Mouse (Mus musculus) retina, postnatal 1 day (tissue): ENCODE data around the gene Hnrnpr.
A peak's percentile ranks its signal among the peaks of the same experiment; 100 is the strongest.

Experiments used
- DNase-seq: peaks from one replicate; pipeline ENCODE4 v3.0.0-alpha.2; 2012

Gene Hnrnpr

DNA sequence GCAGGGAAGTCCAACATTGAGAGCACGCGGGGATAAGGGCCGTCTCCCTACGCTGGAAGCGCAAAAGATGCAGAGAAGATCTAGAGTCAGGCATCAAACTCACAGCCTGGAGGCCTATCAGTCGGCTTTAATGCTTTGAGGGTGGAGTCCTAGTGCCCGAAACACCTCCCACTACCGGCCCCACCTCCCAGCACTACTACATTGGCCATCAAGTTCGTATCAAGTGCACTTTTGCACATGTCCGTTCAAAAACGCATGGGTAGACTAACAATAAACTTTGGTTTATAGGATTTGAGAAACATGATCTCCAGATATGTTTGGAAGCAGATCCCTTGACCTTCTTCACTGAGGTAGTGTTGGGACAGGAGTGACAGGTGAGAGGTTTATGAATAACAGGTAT, 962 bp upstream of the Hnrnpr start:
- peak; percentile 62 for DNase-seq

DNA sequence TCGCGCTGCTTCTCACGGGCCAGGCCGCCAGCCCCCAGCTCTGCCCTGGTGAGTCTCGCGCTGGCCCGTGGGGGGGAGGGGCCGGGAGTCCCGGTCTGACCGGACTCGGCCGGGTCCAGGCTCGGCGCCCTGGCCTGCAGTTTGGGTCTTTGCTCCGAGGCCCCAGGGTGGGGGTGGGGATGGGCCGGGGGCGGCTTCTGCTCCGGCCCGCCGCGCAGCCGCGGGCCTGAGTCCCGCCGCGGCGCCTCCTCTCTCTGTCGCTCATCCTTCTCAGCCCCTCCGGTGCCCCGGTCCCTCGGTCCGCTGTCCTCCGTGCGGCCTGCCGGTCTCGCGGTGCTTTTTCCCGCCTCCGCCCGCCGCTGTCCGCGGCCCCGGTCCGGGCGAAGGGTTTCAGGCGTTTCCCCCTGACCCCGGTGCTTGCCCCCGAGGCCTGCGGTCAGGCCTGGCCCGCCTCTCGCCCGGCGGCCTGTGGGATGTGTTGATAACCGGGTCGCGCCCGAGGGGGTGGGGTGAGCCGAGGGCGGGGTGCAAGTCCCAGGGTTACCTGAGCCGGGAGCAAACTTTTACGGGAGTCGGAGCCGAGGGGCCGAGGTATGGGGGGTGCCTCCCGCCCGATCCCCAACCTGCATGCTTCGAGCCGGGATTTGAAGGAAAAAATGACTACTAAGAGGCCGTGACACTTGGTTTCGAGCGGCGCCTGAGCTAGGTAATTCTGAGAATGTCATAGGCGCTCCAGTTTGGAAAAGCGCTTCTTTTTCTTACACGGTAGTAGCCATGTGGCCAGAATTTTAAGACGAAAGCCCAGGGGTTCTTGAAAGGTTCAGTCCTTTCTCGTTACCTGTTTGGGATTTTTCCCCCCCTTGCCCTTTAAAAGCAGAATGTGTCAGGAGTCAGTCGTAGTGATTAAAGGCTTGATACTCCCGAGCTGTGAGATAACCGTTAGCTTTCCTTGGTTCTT, 579 bp downstream of the Hnrnpr start:
- peak; percentile 64 for DNase-seq

DNA sequence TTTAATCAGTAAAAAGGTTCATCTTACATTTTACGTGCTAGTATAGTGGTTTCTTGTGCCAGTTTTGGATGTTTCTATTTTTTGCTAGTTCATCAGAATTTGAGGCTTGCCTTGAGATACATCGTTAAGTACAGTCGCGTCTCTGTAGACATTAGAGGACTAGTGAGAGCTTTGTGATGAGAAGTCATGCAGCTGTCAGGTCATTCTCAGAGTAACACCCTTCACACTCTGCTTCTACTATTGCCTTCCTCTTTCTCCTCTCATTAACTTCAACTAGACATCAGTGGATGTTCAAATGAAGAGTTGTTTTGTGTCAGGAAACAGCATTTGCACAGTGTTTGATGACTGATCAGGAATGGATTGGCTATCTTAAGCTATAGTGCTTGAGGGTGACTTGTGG, 1.9 kb downstream of the Hnrnpr start:
- no peak for DNase-seq

DNA sequence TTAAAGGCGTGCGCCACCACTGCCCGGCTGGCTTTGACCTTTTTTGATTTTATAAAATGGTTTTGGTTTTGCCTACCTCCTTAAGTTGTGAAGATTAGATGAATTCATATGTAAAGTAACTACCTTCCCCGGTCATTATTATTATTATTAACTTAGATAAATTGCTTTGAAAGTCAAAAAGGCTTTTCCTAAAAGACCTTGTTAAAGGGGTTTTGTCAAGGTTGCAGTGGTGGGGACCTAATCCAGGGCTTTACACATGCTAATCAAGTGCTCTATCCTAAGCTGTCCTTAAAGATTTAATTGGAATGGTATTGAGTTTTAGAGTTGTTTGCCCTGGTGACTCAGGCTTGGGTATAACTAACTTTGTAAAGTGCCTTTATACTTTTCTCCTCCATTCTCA, 6.9 kb downstream of the Hnrnpr start:
- no peak for DNase-seq

DNA sequence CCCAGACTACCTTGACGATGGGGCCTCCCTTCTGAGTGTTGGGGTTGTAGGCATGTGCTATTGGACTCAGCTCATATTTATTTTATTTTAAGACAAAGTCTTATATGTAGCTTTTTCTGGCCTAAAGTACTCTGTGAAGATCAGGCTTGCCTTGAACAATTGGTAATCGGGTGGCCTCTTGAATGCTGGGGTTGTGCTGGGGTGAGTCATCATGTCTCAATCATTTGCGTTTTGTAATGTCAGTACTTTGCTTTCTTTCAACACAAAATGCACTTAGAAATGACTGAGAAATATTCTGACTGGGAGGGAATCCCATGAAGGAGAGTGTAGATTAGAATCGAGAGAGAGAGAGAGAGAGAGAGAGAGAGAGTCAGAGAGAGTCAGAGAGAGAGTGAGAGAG, 9.3 kb downstream of the Hnrnpr start:
- no peak for DNase-seq

DNA sequence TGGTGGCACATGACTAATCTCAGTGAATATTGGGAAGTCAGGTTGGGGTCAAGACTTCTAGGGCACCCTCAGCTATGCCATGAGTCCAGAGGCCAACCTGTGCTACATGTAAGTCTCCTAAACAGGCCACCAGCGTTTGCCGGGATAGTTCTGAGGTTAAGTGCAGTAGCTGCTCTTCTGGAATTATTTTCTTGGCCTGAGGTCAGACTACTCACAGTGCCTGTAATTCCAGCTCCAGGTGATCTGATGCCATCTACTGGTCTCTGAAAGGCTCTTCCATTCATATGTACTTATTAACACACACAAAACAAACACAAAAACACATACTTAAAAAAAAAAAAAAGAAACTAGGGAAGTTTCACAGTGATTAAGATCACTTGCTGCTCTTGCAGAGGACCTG, 13.5 kb downstream of the Hnrnpr start:
- peak; percentile 32 for DNase-seq

DNA sequence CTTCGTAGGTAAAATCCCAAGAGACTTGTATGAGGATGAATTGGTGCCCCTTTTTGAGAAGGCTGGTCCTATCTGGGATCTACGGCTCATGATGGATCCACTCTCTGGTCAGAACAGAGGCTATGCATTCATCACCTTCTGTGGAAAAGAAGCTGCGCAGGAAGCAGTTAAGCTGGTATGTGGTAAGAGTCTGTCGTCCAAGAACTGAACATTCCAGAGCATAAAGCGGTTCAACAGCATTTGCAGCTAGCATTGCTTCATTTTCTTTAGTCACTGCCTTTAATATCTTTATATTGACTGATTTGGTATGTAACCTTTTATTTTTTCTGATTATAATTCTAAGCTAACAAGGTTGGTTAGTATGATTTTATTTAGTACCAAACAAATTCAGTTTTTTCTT, 16.5 kb downstream of the Hnrnpr start:
- no peak for DNase-seq

DNA sequence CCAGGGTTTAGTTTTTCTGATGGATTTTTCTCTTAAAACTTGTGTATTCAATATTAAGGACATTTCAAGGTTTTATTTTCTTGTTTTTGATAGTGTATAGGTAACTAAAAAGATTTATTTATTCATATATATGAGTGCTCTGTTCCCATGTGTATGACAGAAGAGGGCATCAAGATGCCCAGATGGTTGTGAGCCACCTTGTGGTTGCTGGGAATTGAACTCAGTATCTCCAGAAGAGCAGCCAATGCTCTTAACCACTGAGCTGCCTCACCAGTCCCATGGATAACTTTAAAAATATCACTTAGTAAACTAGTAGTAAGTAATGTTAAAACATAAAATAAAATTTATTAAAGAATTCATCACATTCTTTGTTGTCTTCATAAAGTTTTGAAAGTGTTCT, 17.4 kb downstream of the Hnrnpr start:
- DNase-seq: no peak

DNA sequence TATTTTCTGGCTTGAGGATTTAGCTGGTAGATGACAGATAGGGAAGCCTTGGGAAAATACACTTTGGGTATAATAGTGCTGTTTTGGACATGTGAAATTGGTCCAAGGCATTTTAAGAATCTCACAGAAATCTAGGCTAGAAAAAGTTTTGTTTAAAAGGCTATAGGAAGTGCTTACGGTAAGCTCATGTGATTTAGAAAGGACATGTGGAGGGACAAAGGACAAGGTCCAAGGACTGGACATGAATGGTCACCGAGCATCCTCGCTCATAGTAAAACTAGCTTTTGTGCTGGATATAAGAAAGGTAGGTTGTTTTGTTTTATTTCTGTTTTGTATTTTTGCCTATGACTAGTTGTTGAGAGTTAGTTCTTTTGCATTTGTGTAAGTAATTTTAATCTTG, 21.0 kb downstream of the Hnrnpr start:
- no peak for DNase-seq

DNA sequence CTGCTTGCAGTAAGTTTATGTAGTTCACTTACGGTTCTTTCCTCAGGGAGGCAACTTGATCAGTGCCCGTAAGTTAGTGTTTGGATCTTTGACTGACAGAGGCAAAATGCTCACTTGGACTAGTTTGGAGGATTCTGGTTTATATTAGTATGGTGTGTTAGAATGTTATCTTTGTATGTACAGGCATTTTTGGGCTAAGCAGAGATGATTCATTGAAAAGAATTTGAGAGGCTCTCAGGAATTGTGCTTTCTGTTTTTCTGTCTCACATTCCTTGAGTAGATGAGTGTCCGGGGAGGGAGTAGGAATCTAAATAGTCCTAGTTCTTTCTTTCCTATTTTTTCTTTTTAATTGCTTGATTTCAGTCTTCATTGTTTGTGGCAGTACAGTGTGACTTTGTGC, 22.4 kb downstream of the Hnrnpr start:
- no peak for DNase-seq

DNA sequence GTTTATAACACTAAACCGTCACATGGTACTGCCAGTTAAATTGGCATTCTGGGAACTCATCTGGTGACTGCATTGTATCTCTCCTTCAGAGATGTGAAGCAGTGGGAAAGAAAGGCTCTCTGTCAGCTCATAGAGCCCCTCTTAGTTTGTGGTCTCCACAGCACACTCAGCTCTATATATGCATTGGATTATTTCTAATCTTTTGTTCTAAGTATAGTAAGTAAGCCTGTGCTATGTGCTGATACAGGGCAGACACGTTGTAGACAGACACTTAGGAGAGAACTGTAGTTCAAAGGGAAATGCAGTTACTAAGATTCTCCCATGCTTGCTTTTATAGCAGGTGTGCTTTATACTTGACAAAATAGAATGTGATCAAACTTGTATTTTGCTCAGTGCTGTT, 24.3 kb downstream of the Hnrnpr start:
- no peak for DNase-seq

DNA sequence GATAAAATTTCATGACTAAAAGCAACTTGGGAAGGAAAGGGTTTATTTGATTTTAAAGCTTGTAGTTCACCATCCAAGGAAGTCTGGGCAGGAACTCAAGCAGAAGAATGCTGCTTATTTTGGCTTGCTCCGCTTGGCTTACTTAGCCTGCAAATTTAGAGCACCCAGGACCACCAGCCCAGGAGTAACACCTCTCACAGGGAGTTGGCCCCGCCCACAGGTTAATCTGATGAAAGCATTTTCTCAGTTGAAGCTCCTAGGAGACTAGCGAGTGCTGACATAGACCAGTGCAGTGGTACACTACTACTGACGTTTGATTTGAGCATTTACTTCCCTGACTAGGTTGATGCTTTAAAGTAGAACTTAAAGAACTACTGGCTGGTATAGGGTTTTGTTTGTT, 26.4 kb downstream of the Hnrnpr start:
- no peak for DNase-seq

DNA sequence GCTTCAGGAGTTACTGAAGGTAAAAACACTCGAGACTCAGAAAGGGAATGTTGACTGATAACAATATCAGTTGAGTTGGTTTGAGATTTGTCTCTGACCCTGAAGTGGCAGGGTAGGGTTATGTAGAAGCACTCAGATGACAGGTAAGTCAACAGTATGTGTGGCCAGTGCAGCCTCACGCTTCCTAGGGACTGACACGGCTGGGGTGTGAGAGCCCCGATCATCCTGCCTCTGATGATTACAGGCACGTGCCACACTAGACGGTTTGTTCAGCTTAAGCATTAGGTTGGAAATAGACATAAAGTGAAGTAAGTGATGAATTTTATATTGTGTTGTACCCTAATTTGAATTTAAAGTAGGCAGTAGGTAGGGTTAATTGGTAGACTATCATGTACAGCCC, 38.9 kb downstream of the Hnrnpr start:
- DNase-seq: no peak

DNA sequence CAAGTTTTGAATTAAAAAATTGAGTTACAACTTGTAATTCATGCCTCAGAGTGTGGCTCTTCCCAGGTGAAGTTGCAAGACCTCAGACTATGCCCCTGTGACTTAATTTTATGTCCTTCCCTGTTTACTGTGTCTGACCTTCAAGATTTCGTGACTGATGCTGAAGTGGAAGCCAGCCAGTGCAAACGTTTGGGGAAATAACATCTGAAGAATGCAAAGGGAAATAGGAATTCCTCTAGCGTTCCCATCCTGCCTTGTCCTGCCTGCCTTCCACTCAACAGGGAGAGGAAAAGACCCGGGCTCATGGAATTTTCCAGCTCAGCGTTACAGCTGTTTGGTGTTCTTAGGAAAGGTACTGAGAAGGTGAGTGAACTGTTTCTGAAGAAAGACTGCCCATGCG, 46.3 kb downstream of the Hnrnpr start:
- no peak for DNase-seq

DNA sequence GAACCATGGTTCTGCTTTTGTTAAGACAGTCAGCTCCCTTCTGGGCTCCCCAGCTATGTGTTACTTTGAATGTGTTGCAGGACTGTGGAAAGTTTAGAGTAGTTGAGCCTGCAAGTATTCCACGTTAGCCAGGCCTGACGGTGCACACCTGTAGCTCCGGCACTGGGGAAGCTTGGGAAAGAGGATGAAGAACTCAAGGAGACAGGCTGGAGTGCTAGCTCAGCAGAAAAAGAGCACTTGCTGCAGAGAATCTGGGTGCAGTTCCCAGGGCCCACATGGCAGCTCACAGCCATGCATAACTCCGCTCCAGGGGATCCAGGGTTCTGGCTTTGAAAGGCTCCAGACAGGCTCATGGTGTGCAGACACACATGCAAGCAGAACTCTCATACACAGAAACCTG, 46.7 kb downstream of the Hnrnpr start:
- no peak for DNase-seq

DNA sequence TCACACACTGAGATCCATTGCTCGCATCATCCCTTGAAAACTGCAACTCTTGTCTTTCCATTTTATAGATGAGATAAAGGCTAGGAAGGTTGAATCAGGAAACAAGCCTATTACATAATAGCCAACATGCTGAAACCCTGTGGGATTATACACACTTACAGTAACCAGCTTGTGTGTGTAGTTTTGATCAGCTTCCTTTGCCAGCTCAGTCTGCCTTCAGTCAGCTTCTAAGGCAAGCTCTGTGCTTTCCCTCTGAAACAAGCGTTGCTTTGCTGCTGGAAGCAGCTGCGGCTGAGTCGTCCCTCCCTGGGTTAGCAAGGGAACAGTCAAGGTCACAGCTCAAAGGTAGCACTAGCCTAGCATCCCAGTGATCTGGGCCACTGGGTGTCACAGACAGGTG, 57.1 kb downstream of the Hnrnpr start:
- DNase-seq: no peak

DNA sequence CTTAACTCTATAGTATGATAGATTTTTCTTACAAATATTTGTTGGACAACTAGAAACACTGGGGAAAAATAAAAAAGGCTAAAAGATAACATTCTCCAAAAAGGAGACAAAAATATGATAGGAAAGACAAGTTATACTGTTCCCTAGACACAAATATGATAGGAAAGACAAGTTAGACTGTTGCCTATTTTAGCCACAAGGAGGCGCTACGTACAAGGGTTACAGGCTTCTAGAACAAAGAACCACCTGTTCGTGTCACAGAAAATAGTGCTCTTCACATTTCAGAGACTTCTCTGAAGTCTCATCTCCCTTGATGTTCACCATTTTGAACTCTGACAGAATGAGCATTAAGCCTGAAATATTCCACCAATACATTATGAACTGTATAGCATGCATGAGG, 59.0 kb downstream of the Hnrnpr start:
- DNase-seq: peak; percentile 86

DNA sequence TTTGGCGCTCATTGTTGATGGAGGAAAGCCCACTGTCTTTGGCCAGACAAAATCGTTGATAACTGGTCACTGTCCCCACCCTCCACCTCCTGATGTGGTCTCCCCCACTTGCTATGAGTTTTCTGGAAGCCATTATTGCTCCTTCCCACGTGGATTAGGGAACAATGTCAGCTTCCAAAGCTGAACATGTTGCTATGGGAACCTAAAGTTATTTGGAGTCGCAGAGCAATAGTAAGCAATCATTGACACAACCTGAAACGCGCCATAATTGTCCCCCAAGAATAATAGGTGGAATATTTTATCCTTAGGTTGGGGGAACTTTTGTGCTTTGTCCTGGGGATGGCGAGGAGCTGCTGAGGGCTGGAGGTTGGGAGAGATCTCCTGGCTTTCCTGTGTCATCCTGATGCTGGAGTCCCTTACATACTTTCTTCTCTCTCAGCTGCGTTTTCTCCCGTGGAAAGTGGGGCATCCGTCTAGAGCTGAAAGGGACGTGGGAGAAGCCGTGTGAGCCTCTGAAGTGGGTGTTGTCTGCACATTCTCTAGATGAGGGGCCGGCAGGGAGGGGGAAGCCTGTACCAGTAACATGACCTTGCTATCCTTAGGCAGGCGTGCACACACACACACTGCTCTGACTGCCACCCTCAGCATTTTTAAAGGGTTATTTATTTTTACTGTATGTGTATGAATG, 62.9 kb downstream of the Hnrnpr start:
- peak; percentile 66 for DNase-seq

DNA sequence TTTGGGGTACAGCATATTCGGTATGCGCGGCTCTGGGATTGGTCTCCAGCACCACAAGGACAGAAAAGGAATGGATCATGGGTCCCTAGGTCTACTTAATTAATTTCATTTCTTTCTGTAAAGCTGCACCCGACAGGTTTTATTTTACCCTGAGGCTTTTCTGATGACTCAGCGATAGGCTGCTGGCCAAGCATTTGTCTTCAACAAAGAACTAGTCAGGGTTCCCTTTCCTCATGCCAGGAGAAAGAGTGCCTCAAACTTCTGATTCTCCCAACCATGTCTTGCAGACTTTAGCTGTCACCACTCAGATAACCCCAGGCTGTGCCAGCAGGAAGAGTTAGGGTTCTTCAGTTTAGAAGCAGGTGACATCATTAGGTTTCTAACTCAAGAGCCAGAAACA, 66.3 kb downstream of the Hnrnpr start:
- no peak for DNase-seq

DNA sequence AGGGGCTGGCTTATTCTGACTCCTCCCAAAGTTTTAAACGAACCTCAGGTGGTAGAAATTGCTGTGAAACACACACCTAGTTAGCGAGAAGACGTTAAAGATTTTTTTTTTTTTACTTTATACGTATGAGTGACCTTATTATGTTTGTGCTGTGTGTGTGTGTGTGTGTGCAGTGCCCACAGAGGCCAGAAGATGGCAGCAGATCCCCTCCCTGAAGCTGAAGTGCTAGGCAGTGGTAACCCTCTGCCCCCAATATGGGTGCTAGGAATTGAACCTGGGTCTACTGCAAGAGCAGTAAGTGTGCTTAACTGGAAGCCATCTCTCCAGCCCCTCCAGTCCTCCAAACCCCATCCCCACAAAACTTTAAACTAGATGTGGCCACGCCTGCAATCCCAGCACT, 72.3 kb downstream of the Hnrnpr start:
- DNase-seq: no peak

DNA sequence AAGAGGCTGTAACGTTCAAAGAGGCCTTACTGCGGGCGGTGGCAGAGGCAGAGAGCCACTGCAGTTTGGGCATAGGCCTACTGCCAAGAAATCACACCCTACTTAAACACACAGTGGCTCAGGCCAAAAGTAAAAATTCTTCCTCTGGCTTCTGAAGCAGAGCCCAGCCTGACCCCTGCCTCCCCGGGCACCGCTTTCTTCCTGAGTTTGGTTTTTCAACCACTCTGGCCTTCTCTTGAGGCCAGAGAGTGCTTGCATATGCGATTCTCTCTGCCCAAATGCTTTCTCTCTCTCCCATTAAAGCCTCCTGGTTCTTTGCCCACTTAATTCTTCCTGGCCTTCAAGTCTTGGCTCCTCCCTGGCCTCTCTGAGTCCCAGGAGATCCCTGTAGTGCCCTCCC, 73.1 kb downstream of the Hnrnpr start:
- DNase-seq: no peak

DNA sequence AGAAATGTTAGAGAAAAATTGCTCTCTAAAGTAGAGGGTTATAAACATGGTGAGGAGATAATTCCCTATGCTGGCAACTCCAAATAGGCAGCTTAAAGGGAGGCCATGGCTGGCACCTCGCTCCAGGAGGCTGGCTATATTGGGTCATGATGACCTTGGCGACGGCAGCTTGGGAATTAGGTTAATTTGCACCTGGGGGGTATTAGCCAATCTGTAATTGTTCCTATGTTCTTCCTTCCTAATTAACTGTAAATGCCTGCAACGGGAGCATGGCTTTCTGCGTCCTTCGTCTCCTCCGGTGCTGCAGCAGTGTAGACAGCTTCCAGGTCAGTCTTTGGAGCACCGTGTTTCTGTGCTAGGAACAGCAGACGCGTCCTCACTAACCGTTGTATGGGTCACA, 76.5 kb downstream of the Hnrnpr start:
- DNase-seq: peak; percentile 70

DNA sequence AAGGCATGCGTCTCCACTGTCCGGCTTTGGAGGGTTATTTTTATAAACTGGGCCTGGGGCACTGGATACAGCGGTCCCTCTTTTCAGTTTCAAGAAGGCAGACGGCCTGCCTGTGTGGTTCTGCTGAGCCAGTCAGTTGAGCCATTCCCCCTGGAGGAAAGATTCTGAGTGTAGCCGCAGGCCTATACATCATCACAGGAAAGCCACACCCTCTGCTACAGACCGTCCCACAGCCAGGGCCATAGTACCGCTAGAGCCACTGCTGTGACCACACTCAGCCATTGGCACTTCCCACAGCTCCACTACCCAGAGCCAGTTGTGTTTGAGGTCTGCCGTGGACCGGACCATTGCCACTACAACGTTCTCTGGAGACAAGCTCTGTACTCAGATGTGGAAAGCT, 91.1 kb downstream of the Hnrnpr start:
- no peak for DNase-seq

DNA sequence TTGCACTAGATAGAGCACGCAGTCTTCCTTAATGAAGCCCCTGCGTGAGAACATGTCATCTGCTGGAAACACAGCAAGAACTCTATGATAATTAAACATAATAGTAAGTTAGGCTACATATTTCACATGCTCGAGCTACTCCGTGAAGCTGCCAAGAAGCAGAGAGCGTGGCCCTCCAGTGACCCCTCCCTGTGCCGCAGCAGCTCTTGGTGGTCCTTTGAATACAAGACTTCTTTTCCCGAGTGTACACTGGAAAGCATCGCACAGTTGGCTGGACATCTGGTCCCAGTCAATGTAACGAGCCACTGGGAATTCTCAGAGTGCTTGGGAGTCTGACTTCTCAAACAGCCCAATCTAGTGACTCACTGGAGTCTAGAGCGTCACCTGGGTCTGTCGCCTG, 97.1 kb downstream of the Hnrnpr start:
- peak; percentile 66 for DNase-seq
